27 mouse cellular contexts compared by ENCODE assay signal in the genomic region with DNA sequence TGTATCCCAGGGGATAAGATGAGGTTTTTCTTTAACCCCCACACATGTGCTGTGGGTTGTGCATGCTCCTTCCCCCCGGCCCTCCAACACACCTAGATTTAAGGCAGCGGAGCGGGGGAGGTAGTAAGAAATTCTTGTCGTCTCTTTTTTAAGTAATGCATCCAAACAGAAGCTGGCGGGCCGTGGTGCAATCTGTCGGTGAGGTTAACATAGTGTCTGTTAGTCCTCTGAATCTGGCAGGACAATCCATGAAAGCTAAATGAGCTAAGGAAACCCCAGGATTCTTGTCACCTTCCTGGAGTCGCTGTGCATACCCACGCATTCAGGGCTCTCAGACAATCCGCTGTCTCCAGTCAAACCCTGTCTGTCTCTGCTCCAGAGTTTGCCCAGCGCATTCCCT. TPM values are rescaled to one million over a fixed set of nuclear protein-coding genes. Genes with fewer than 3 reads are reported as not detected.
DNase-seq lines count a peak whose midpoint lies in the region; ATAC-seq lines count a peak whose summit lies in the region.
"Had no signal": no experiment of that assay in that cellular context is flagged by ENCODE, and none has a peak within 500 bp of the region (broad histone marks: within the 10 kb centered on the region; RNA-seq: fewer than 3 reads in every experiment).

No protein-coding gene starts in this region.

- ATAC-seq in frontal cortex, adult (ENCODE audit: low TSS enrichment), result peak; percentile 80
- ATAC-seq: activated CD4-positive, CD25-positive, alpha-beta regulatory T cell, adult 4 months; forebrain, embryonic 14.5 days; inflammation-experienced regulatory T-cells, adult 6 months; liver, embryonic 12.5 days; liver, postnatal 0 days had no signal

- no peak for DNase-seq in frontal cortex, postnatal 10 days (ENCODE audit: low spot score in 2 of 2)
- DNase-seq in left cerebral cortex, postnatal 14 days (ENCODE audit: low spot score in 2 of 2), result peak; percentile 18 to 33
- DNase-seq in left cerebral cortex, postnatal 4 days, result no peak
- DNase-seq in right cerebral cortex, adult 2 months (ENCODE audit: low spot score in 2 of 2), result peak; percentile 39 to 52
- DNase-seq in right cerebral cortex, postnatal 14 days, result no peak
- peak; percentile 51 for DNase-seq in telencephalon, adult 2 months (ENCODE audit: low read depth, low spot score)
- no peak for DNase-seq in layer of hippocampus, postnatal 10 days (ENCODE audit: low spot score in 2 of 2)
- DNase-seq: adrenal gland, adult 2 months; adrenal gland, postnatal 36 days; cerebellum, adult 8-10 months; cerebellum, postnatal 25 days; gastrocnemius, adult 2 months; heart, postnatal 14 days; kidney, adult 11 months; kidney, postnatal 14 days; layer of hippocampus, adult 9-11 months; liver, postnatal 0 days; lung, postnatal 36 days; retina, postnatal 1 day; spleen, adult 18-20 months; thymus, postnatal 4 days had no signal

- intact Hi-C loops in left cerebral cortex, postnatal 14 days (cut with DNase I), result no loop called here
- intact Hi-C loops in left cerebral cortex, postnatal 4 days (cut with DNase I), result loop anchor here (10.0 kb wide), 1 partner anchor 340 kb away; a partner anchor contains a TSS

RNA-seq across cellular contexts. Expression of a gene that starts 47.9 kb away (rescaled TPM):
- 1 to 10 TPM; 6.7 to 6.8 TPM for total RNA-seq in left cerebral cortex, postnatal 14 days (2021)
- 1 to 10 TPM; 9.1 to 9.6 TPM for total RNA-seq in left cerebral cortex, postnatal 4 days (2021)
- total RNA-seq in layer of hippocampus, postnatal 10 days (2021), result 1 to 10 TPM; 7.4 to 7.8 TPM
- total RNA-seq: megakaryocyte, adult 5-6 weeks had no signal

Comparison
In these comparisons a context has a peak if more than half of its experiments do, and no peak if none do; other contexts are left out.
1. DNase-seq: peak in left cerebral cortex, postnatal 14 days (2 of 2), right cerebral cortex, adult 2 months (2 of 2) and telencephalon, adult 2 months (single experiment); none in frontal cortex, postnatal 10 days (0 of 2), left cerebral cortex, postnatal 4 days (single experiment), right cerebral cortex, postnatal 14 days (single experiment) and layer of hippocampus, postnatal 10 days (0 of 2).